Mouse (Mus musculus) liver, embryonic 14.5 days (tissue): ENCODE data around the gene Tle6. TPM values are rescaled to one million over a fixed set of nuclear protein-coding genes. Genes with fewer than 3 reads are reported as not detected.

ENCODE experiments used
- ATAC-seq: fragments of 200-750 bp; cut with Nextera tagmentation; 2 replicates; pipeline ENCODE4 v1.8.0; 2017; ENCODE audit warnings: moderate number of reproducible peaks, mild to moderate bottlenecking, moderate library complexity; ENCODE audit not compliant: insufficient read depth
- DNase-seq, 3 experiments: peaks; one replicate each; pipeline ENCODE4 v3.0.0-alpha.2; 2012 to 2013; ENCODE audit warnings: low read depth in 3 of 3, low spot score in 3 of 3
- H3K27ac ChIP-seq: fragments of 300-500 bp; sonication (generic); 2 replicates; pipeline ENCODE4 v1.5.1; 2014; ENCODE audit warnings: moderate library complexity, mild to moderate bottlenecking, control low read depth, inconsistent platforms
- H3K27me3 ChIP-seq: fragments of 300-500 bp; sonication (generic); 2 replicates; pipeline ENCODE4 v1.6.1; 2014; ENCODE audit warnings: mild to moderate bottlenecking, low read length, moderate library complexity; ENCODE audit not compliant: control insufficient read depth, insufficient read depth
- H3K36me3 ChIP-seq: fragments of 300-500 bp; sonication (generic); replicated peaks from 2 replicates; pipeline ENCODE4 v1.6.1; 2014; ENCODE audit warnings: low read depth; ENCODE audit not compliant: control insufficient read depth, insufficient read depth
- H3K4me1 ChIP-seq, 2 experiments: fragments of 200-500 bp in 1 of 2; fragments of 300-500 bp in 1 of 2; sonication (generic) in 1 of 2; replicated peaks; 2 replicates each; pipeline ENCODE4 v1.6.1; 2012 to 2014; ENCODE audit warnings: antibody characterized with exemption in 1 of 2, inconsistent platforms in 1 of 2, low read length in 1 of 2; ENCODE audit not compliant: control insufficient read depth in 2 of 2, insufficient read depth in 2 of 2
- H3K4me2 ChIP-seq: fragments of 300-500 bp; sonication (generic); 2 replicates; pipeline ENCODE4 v1.6.1; 2014; ENCODE audit warnings: low read depth, mild to moderate bottlenecking, control low read depth, moderate library complexity
- H3K4me3 ChIP-seq, 2 experiments: fragments of 200-500 bp in 1 of 2; fragments of 300-500 bp in 1 of 2; sonication (generic) in 1 of 2; 2 replicates each; pipeline ENCODE4 v1.5.1; 2012 to 2014; ENCODE audit warnings: low read depth in 2 of 2, low read length in 2 of 2, mild to moderate bottlenecking in 2 of 2, control low read depth in 1 of 2, inconsistent platforms in 1 of 2, moderate library complexity in 1 of 2; ENCODE audit not compliant: insufficient read depth in 1 of 2
- H3K9ac ChIP-seq: fragments of 300-500 bp; sonication (generic); replicated peaks from 2 replicates; pipeline ENCODE4 v1.6.1; 2014; ENCODE audit warnings: mild to moderate bottlenecking, control low read depth, moderate library complexity
- H3K9me3 ChIP-seq: fragments of 300-500 bp; sonication (generic); 2 replicates; pipeline ENCODE4 v1.6.1; 2016; ENCODE audit warnings: low read length, mixed read lengths; ENCODE audit not compliant: control insufficient read depth
- CTCF ChIP-seq: IDR thresholded peaks from 2 replicates; pipeline ENCODE4 v1.5.1; 2016; ENCODE audit warnings: antibody characterized with exemption, low read depth, control low read depth
- EP300 ChIP-seq: IDR thresholded peaks from 2 replicates; pipeline ENCODE4 v1.6.1; 2016; ENCODE audit warnings: antibody characterized with exemption, low read depth
- WGBS: fragments of 180-500 bp; shearing (Covaris S2); extraction: QIAGEN DNeasy Blood & Tissue Kit; methylation state at CpG from one replicate; pipeline ENCODE4 v1.1.7; 2014; ENCODE audit not compliant: insufficient replicate concordance; 5-methylcytosine and 5-hydroxymethylcytosine counted together
- polyA plus RNA-seq, 2 experiments: library from polyadenylated mRNA; depleted of rRNA in 1 of 2; stranded (reverse) in 1 of 2; unstranded in 1 of 2; fragments of >200 nt; fragmentation: Nextera tagmentation in 1 of 2; extraction: Ambion mirVana in 1 of 2; gene quantifications; 2 replicates each; pipeline versions ENCODE4 v1.2.1 to v1.2.3; 2012 to 2014

The Tle6 gene
- polyA plus RNA-seq, 2 experiments: 4.5 to 5.6 TPM

DNA sequence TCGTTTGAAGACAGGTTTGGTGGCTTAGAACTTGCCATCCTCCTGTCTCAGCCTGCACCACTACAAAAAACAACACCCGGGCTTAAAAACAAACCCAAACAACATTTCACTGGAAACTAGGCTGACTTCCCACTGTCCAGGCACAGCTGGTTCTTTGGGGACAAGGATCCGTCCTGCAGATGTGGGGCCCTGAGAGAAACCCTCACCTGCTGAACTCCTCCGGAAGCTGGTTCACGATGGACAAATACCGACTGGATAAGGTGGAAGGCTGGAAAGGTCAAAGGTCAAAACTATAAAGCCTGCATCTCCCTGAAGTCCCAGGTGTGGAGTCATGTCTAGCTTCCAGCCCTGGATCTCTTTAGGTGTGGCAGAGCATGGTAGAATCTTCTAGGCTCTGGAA lies 2.0 kb downstream of the Tle6 start:
- DNase-seq (no peak), ATAC-seq (no peak)
- H3K9me3 ChIP-seq: no peaks in the 10 kb centered on the region
- H3K36me3 ChIP-seq: no peaks in the 10 kb centered on the region
- peaks cover 16 to 43% of the 10 kb centered on the region in 2 experiments for H3K4me1 ChIP-seq
- 44% methylated on average over 6 of the region's 6 CpGs for WGBS
- TF ChIP-seq EP300: no peak
- TF ChIP-seq CTCF: no peak
- H3K9ac ChIP-seq: no peak overlapping the region
- no peak overlapping the region for H3K27ac ChIP-seq
- no peak overlapping the region for H3K4me3 ChIP-seq
- no peak overlapping the region for H3K4me2 ChIP-seq
- peaks cover 15% of the 10 kb centered on the region for H3K27me3 ChIP-seq

- Histone ChIP-seq H3K27ac (no peak overlapping the region), H3K9me3 (no peaks in the 10 kb centered on the region), H3K4me3 (no peak overlapping the region), H3K9ac (no peak overlapping the region), H3K4me1 (peaks cover 16 to 43% of the 10 kb centered on the region in 2 experiments), H3K4me2 (no peak overlapping the region), H3K27me3 (peaks cover 15% of the 10 kb centered on the region), H3K36me3 (no peaks in the 10 kb centered on the region)
- TF ChIP-seq CTCF (no peak), EP300 (no peak)
- ATAC-seq (no peak), DNase-seq (no peak)
- WGBS: 37% methylated on average over 3 of the region's 3 CpGs
Observed at GRCm38 (mm10) chr10:81598342-81598741, 2.5 kb downstream of the Tle6 start.

DNA sequence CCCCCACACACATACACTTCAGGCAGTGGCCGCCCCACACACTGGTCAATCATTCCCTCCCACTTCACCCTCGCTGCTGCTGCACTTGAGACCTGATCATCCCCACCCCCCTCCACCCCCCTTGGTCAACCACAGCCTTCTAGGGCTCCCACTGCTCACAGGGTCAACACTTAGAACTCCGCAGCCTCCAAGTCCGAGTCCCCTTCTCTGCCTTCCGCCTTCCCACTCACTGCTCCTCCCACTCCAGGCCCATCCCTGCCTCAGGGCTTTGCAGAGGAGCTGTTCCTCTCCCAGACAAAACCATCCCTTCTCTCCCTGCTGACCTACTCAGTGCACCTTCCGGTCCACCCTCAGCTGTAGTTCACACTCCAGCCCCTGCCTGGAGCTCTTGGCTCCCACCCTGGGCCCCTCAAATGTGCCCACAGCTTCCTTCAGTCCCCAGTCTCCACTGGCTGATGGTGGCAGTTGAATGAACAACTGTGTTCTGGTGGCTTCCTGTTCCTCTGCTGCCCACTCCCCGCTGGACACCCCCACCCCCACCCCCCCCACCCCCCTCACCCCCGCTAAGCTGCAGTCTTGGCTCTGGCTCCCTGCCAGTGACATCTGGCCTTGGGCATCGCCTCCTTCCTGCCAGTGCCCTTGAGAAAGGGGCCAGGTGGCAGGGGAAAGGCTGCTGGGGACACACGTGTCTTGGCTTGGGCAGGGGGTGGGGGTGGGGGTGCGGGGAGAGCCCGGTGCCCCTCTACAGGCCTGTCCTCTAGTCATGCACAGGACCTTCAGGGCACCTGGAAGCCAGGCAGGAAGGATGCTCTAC lies 3.5 kb downstream of the Tle6 start:
- DNase-seq (no peak), ATAC-seq (no peak)
- Histone ChIP-seq H3K9me3 (no peaks in the 10 kb centered on the region), H3K4me1 (peaks cover 16 to 36% of the 10 kb centered on the region in 2 experiments), H3K4me3 (peak overlapping the region in 1 of 2 experiments; percentile 22; a peak in 1 of 4 replicates), H3K27ac (no peak overlapping the region), H3K4me2 (peak overlapping the region; percentile 44), H3K36me3 (no peaks in the 10 kb centered on the region), H3K9ac (no peak overlapping the region), H3K27me3 (peaks cover 15% of the 10 kb centered on the region)
- WGBS: 9% methylated on average over 12 of the region's 12 CpGs
- TF ChIP-seq EP300 (no peak), CTCF (no peak)

DNA sequence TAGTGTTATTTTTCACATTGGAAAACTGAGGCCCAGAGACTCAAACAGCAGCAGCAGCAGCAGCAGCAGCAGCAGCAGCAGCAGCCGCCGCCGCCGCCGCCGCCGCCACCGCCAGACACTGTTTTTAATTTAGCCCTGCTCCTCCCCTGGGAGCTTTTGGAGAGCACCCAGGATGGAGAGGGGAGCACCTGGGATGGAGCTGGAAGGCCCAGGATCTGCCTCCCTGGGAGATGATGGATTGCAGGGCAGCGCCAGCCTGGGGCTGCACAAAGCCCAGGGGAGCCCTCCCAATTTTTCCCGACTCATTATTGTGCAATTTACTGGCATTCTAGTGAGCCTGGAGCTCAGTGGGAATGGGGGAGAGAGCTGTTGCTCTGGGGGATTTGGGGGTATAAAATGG lies 4.3 kb downstream of the Tle6 start:
- no peak for TF ChIP-seq CTCF
- TF ChIP-seq EP300: no peak
- no peak overlapping the region for H3K9ac ChIP-seq

GRCm38 (mm10) chr10:81595599-81595998 lies 5.3 kb downstream of the Tle6 start:
- Histone ChIP-seq H3K36me3 (no peaks in the 10 kb centered on the region), H3K9ac (no peak overlapping the region), H3K4me1 (peaks cover 7 to 24% of the 10 kb centered on the region in 2 experiments), H3K9me3 (no peaks in the 10 kb centered on the region), H3K4me2 (no peak overlapping the region), H3K4me3 (no peak overlapping the region), H3K27me3 (peaks cover 15% of the 10 kb centered on the region), H3K27ac (no peak overlapping the region)
- TF ChIP-seq CTCF (no peak), EP300 (no peak)
- WGBS: 57% methylated on average over 5 of the region's 5 CpGs
- DNase-seq (no peak), ATAC-seq (no peak)

More for the DNA sequence above, 4.3 kb downstream of the Tle6 start:
- H3K9me3 ChIP-seq: no peaks in the 10 kb centered on the region
- no peak for ATAC-seq
- H3K4me1 ChIP-seq: peaks cover 15 to 32% of the 10 kb centered on the region in 2 experiments
- WGBS: 23% methylated on average over 10 of the region's 10 CpGs
- no peak for DNase-seq
- H3K4me2 ChIP-seq: peak overlapping the region; percentile 44
- H3K27me3 ChIP-seq: peaks cover 15% of the 10 kb centered on the region
- no peak overlapping the region for H3K27ac ChIP-seq
- peak overlapping the region in 1 of 2 experiments; percentile 27; a peak in 1 of 4 replicates for H3K4me3 ChIP-seq
- H3K36me3 ChIP-seq: no peaks in the 10 kb centered on the region
